Mouse (Mus musculus) small intestine, adult 2 months (tissue): ENCODE results near the gene Klhl31.

Experiments used
- CTCF ChIP-seq: fragments of 200-500 bp; IDR thresholded peaks from 2 replicates; pipeline ENCODE4 v1.5.1; 2012; ENCODE audit warnings: low read depth, mild to moderate bottlenecking, control low read depth, inconsistent platforms, low read length, moderate library complexity, mixed read lengths; ENCODE audit not compliant: insufficient replicate concordance, insufficient read length; ENCODE audit errors: extremely low read depth
- POLR2A ChIP-seq: fragments of 200-500 bp; IDR thresholded peaks from 2 replicates; pipeline ENCODE4 v1.6.1; 2012; ENCODE audit warnings: low read depth, mild to moderate bottlenecking, control low read depth, inconsistent platforms, low read length, moderate library complexity

GRCm38 (mm10) chr9:77596355-77596754 lies 39.9 kb upstream of the Klhl31 start:
- TF ChIP-seq CTCF: peak; percentile 99; the same call in 1 of the 2 replicates
- TF ChIP-seq POLR2A: no peak
